ENCODE assay signal across 8 mouse cellular contexts in the genomic region with DNA sequence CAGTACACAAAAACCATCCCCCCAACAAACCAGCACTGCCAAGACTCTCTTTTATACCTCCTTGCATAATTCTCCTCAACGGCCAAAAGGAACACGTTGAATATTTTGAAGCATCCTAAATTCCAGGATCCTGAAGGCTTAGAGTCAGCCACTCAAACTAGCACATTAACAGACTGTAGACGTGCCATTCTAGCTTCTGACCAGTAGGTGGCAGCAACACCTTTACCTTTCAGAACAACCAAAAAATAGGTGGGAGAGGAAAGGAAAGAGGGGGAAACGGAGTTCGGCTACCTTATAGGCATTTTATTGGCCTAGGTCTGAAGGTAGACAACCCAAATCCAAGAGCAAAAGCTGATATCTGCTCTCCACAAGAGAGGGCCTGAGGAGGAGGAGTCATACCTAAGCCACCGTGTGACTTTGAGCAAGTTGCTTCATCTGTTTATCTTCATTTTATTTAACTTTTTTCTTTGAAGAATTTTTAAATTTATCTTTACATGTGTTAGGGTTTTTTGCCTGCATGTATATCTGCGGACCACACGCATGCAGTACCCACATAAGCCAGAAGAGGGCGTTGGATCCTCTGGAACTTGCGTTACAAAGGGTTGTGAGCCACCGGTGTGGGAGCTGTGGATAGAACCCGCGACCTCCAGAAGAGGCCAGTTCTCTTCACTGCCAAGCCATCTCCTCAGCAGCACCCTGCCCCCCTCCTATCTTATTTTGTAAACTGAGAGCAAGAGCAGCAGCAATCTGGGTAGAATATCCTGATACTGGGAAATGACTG. TPM values are rescaled to one million over a fixed set of nuclear protein-coding genes. Genes with fewer than 3 reads are reported as not detected.
A peak's percentile ranks its signal among the peaks of the same experiment; 100 is the strongest.
DNase-seq lines count a peak whose midpoint lies in the region; ATAC-seq and TF ChIP-seq lines count a peak whose summit lies in the region.
"Had no signal": no experiment of that assay in that cellular context is flagged by ENCODE, and none has a peak within 500 bp of the region (broad histone marks: within the 10 kb centered on the region; RNA-seq: fewer than 3 reads in every experiment).

No protein-coding gene starts in this region.

- TF ChIP-seq CTCF in left cerebral cortex, adult 2 months (IDR thresholded peaks at IDR 0.05), result peak; percentile 71
- peak; percentile 94 for TF ChIP-seq CTCF in lung, embryonic 14.5 days (IDR thresholded peaks at IDR 0.05; ENCODE audit: low read depth)

- H3K27me3 ChIP-seq in lung, embryonic 14.5 days (ENCODE audit: insufficient read depth, low read length), result peaks cover 19% of the 10 kb centered on the region

- no peak overlapping the region for H3K9ac ChIP-seq in lung, embryonic 14.5 days
- H3K9ac ChIP-seq: lung, embryonic 15.5 days had no signal

- 28% methylated on average over 13 of the region's 13 CpGs for WGBS in lung, embryonic 14.5 days

- H3K4me2 ChIP-seq in lung, embryonic 14.5 days, result no peak overlapping the region
- H3K4me2 ChIP-seq: lung, embryonic 15.5 days had no signal

- intact Hi-C loops in left cerebral cortex, adult 2 months (cut with DNase I), result loop anchor here (2.0 to 10.0 kb wide), 3 partner anchors 48 to 215 kb away; no protein-coding TSS in a partner anchor

- no peaks in the 10 kb centered on the region for H3K36me3 ChIP-seq in lung, embryonic 14.5 days (ENCODE audit: insufficient read depth)
- H3K36me3 ChIP-seq: lung, embryonic 15.5 days had no signal

- 0 out of 2 replicates have a peak, but pooled peaks have one; percentile 36 for ATAC-seq in lung, embryonic 14.5 days (ENCODE audit: insufficient read depth)

- H3K27ac ChIP-seq in left cerebral cortex, adult 2 months, result no peak overlapping the region
- H3K27ac ChIP-seq in lung, embryonic 14.5 days (ENCODE audit: low read depth), result no peak overlapping the region
- H3K27ac ChIP-seq: lung, embryonic 15.5 days had no signal

- peak; percentile 28 to 41 for DNase-seq in left cerebral cortex, adult 2 months (ENCODE audit: extremely low spot score in 1 of 2, low spot score in 2 of 2)
- DNase-seq in left cerebral cortex, adult 8-10 months (ENCODE audit: low spot score in 2 of 2), result no peak
- peak; percentile 60 for DNase-seq in MEL-GATA-1-ER (ENCODE audit: extremely low read depth, low read depth)
- peak; percentile 74 to 79 for DNase-seq in cerebellum, postnatal 10 days
- DNase-seq in induced T-regulatory cell, adult 2 months (ENCODE audit: low read depth), result peak; percentile 86
- DNase-seq in lung, embryonic 14.5 days, result peak; percentile 90
- peak; percentile 46 for DNase-seq in skeletal muscle tissue, adult 2 months (ENCODE audit: low read depth, low spot score)

- H3K9me3 ChIP-seq in lung, embryonic 14.5 days (ENCODE audit: low read depth, low read length), result no peaks in the 10 kb centered on the region
- H3K9me3 ChIP-seq: lung, embryonic 15.5 days had no signal

- no peak overlapping the region for H3K4me3 ChIP-seq in left cerebral cortex, adult 2 months
- no peak overlapping the region for H3K4me3 ChIP-seq in lung, embryonic 14.5 days (ENCODE audit: low read depth, low read length)
- H3K4me3 ChIP-seq: lung, embryonic 15.5 days had no signal

- H3K4me1 ChIP-seq in lung, embryonic 14.5 days (ENCODE audit: insufficient read depth), result no peaks in the 10 kb centered on the region

RNA-seq across cellular contexts. Expression of gene Prph, which starts 5.3 kb away (rescaled TPM):
- total RNA-seq in left cerebral cortex, adult 2 months (2021), result under 1 TPM; 0.91 to 0.97 TPM
- total RNA-seq in left cerebral cortex, adult 8-10 months (2022), result 1 to 10 TPM in 3 of 4 experiments, under 1 TPM in 1; 0.73 to 1.5 (median 1.2) TPM
- 0.91 and 1.8 TPM in 2 replicates for polyA plus RNA-seq in lung, embryonic 14.5 days (2014; fragmentation: Nextera tagmentation; extraction: Ambion mirVana)

RNA-seq across cellular contexts. Expression of gene Tuba1c, which starts 20.0 kb away (rescaled TPM):
- 10 to 100 TPM; 56.1 to 61.4 TPM for total RNA-seq in left cerebral cortex, adult 2 months (2021)
- 10 to 100 TPM; 41.1 to 59.7 (median 56.5) TPM for total RNA-seq in left cerebral cortex, adult 8-10 months (2022)
- polyA plus RNA-seq in lung, embryonic 14.5 days (2014; fragmentation: Nextera tagmentation; extraction: Ambion mirVana), result 224 and 232 TPM in 2 replicates

RNA-seq across cellular contexts. Expression of gene Troap, which starts 24.7 kb away (rescaled TPM):
- total RNA-seq in left cerebral cortex, adult 2 months (2021), result under 1 TPM in 1 of 2 experiments, not detected in 1; 0.72 TPM
- under 1 TPM in 2 of 4 experiments, not detected in 2; 0.74 to 0.95 TPM for total RNA-seq in left cerebral cortex, adult 8-10 months (2022)
- polyA plus RNA-seq in lung, embryonic 14.5 days (2014; fragmentation: Nextera tagmentation; extraction: Ambion mirVana), result 33.4 and 35.1 TPM in 2 replicates

RNA-seq across cellular contexts. Expression of gene C1ql4, which starts 38.0 kb away (rescaled TPM):
- not detected for total RNA-seq in left cerebral cortex, adult 2 months (2021)
- not detected for total RNA-seq in left cerebral cortex, adult 8-10 months (2022)
- not detected in 2 replicates for polyA plus RNA-seq in lung, embryonic 14.5 days (2014; fragmentation: Nextera tagmentation; extraction: Ambion mirVana)
- polyA plus RNA-seq: lung, embryonic 15.5 days had no signal

RNA-seq across cellular contexts. Expression of gene Dnajc22, which starts 43.3 kb away (rescaled TPM):
- total RNA-seq in left cerebral cortex, adult 2 months (2021), result under 1 TPM in 1 of 2 experiments, not detected in 1; 0.21 TPM
- under 1 TPM in 3 of 4 experiments, not detected in 1; 0.30 to 0.56 (median 0.34) TPM for total RNA-seq in left cerebral cortex, adult 8-10 months (2022)
- polyA plus RNA-seq in lung, embryonic 14.5 days (2014; fragmentation: Nextera tagmentation; extraction: Ambion mirVana), result 0.42 and 0.78 TPM in 2 replicates

Comparison
In these comparisons a context has a peak if more than half of its experiments do, and no peak if none do; other contexts are left out.
1. DNase-seq: peak in left cerebral cortex, adult 2 months (2 of 2), MEL-GATA-1-ER (single experiment), cerebellum, postnatal 10 days (2 of 2), induced T-regulatory cell, adult 2 months (single experiment), lung, embryonic 14.5 days (single experiment) and skeletal muscle tissue, adult 2 months (single experiment); none in left cerebral cortex, adult 8-10 months (0 of 2).